Mouse (Mus musculus): ENCODE results near the gene Mvb12b. TPM values are rescaled to one million over a fixed set of nuclear protein-coding genes. Genes with fewer than 3 reads are reported as not detected.

Mvb12b gene
- polyA plus RNA-seq, 1 experiment: 15.9 TPM

GRCm38 (mm10) chr2:33872841-33873271 is 14.9 kb downstream of the Mvb12b start:
- H3K4me3 ChIP-seq (ENCODE audit: insufficient read depth, poor library complexity, severe bottlenecking): no peak overlapping the region
- peaks cover 25% of the 10 kb centered on the region for H3K36me3 ChIP-seq (ENCODE audit: control insufficient read depth, insufficient read depth)
- no peaks in the 10 kb centered on the region for H3K79me2 ChIP-seq (ENCODE audit: control insufficient read depth, insufficient read depth)
- TF ChIP-seq USF1 (IDR thresholded peaks at IDR 0.05; ENCODE audit: low read depth): no peak
- no peak for TF ChIP-seq CEBPB (IDR thresholded peaks at IDR 0.05; ENCODE audit: low read depth)
- TF ChIP-seq MYOD1 (IDR thresholded peaks at IDR 0.05; ENCODE audit: control insufficient read depth, insufficient read length, low read depth): no peak
- TF ChIP-seq FOSL1 (IDR thresholded peaks at IDR 0.05; ENCODE audit: insufficient read depth, low read length, poor library complexity, severe bottlenecking): no peak
- no peak for TF ChIP-seq MAX (IDR thresholded peaks at IDR 0.05)
- H3K27me3 ChIP-seq (ENCODE audit: control insufficient read depth, insufficient read depth, insufficient read length): no peaks in the 10 kb centered on the region
- H3K79me3 ChIP-seq (ENCODE audit: low read depth): peaks cover 4% of the 10 kb centered on the region
- H3ac ChIP-seq (ENCODE audit: control insufficient read depth, insufficient read length, low read depth): no peak overlapping the region

- no peak overlapping the region for H3ac ChIP-seq (ENCODE audit: control insufficient read depth, insufficient read length, low read depth)
- no peaks in the 10 kb centered on the region for H3K27me3 ChIP-seq (ENCODE audit: control insufficient read depth, insufficient read depth, insufficient read length)
- H3K36me3 ChIP-seq (ENCODE audit: control insufficient read depth, insufficient read depth): peaks cover 25% of the 10 kb centered on the region
- TF ChIP-seq CTCF (IDR thresholded peaks at IDR 0.05; ENCODE audit: control insufficient read depth, insufficient read depth, insufficient read length): no peak
- TF ChIP-seq USF1 (IDR thresholded peaks at IDR 0.05; ENCODE audit: low read depth): no peak
- TF ChIP-seq CEBPB (IDR thresholded peaks at IDR 0.05; ENCODE audit: low read depth): no peak
- no peak for TF ChIP-seq MAX (IDR thresholded peaks at IDR 0.05)
- no peak for TF ChIP-seq MYOG (IDR thresholded peaks at IDR 0.05; ENCODE audit: control insufficient read depth, extremely low read depth, insufficient read length)
- TF ChIP-seq MYOD1 (IDR thresholded peaks at IDR 0.05; ENCODE audit: control insufficient read depth, insufficient read length, low read depth): no peak
- TF ChIP-seq FOSL1 (IDR thresholded peaks at IDR 0.05; ENCODE audit: insufficient read depth, low read length, poor library complexity, severe bottlenecking): no peak
- H3K79me2 ChIP-seq (ENCODE audit: control insufficient read depth, insufficient read depth): no peaks in the 10 kb centered on the region
- H3K79me3 ChIP-seq (ENCODE audit: low read depth): peaks cover 1% of the 10 kb centered on the region
- H3K4me3 ChIP-seq (ENCODE audit: insufficient read depth, poor library complexity, severe bottlenecking): no peak overlapping the region
Measured at GRCm38 (mm10) chr2:33871181-33871520, 16.6 kb downstream of the Mvb12b start.

GRCm38 (mm10) chr2:33870369-33871180 is 17.2 kb downstream of the Mvb12b start:
- H3K36me3 ChIP-seq (ENCODE audit: control insufficient read depth, insufficient read depth): peaks cover 25% of the 10 kb centered on the region
- no peaks in the 10 kb centered on the region for H3K79me2 ChIP-seq (ENCODE audit: control insufficient read depth, insufficient read depth)
- no peaks in the 10 kb centered on the region for H3K27me3 ChIP-seq (ENCODE audit: control insufficient read depth, insufficient read depth, insufficient read length)

GRCm38 (mm10) chr2:33869689-33870343 is 17.9 kb downstream of the Mvb12b start:
- TF ChIP-seq FOSL1 (IDR thresholded peaks at IDR 0.05; ENCODE audit: insufficient read depth, low read length, poor library complexity, severe bottlenecking) (no peak), MYOD1 (IDR thresholded peaks at IDR 0.05; ENCODE audit: control insufficient read depth, insufficient read length, low read depth) (no peak), MAX (IDR thresholded peaks at IDR 0.05) (no peak), MYOG (IDR thresholded peaks at IDR 0.05; ENCODE audit: control insufficient read depth, extremely low read depth, insufficient read length) (no peak), CEBPB (IDR thresholded peaks at IDR 0.05; ENCODE audit: low read depth) (no peak), CTCF (IDR thresholded peaks at IDR 0.05; ENCODE audit: control insufficient read depth, insufficient read depth, insufficient read length) (no peak), USF1 (IDR thresholded peaks at IDR 0.05; ENCODE audit: low read depth) (no peak)
- Histone ChIP-seq H3K4me3 (ENCODE audit: insufficient read depth, poor library complexity, severe bottlenecking) (no peak overlapping the region), H3ac (ENCODE audit: control insufficient read depth, insufficient read length, low read depth) (no peak overlapping the region), H3K79me2 (ENCODE audit: control insufficient read depth, insufficient read depth) (no peaks in the 10 kb centered on the region), H3K79me3 (ENCODE audit: low read depth) (peaks cover 1% of the 10 kb centered on the region), H3K36me3 (ENCODE audit: control insufficient read depth, insufficient read depth) (peaks cover 25% of the 10 kb centered on the region), H3K27me3 (ENCODE audit: control insufficient read depth, insufficient read depth, insufficient read length) (no peaks in the 10 kb centered on the region)

More at GRCm38 (mm10) chr2:33870369-33871180, 17.2 kb downstream of the Mvb12b start:
- Histone ChIP-seq H3K4me3 (ENCODE audit: insufficient read depth, poor library complexity, severe bottlenecking) (no peak overlapping the region), H3K79me3 (ENCODE audit: low read depth) (peaks cover 1% of the 10 kb centered on the region), H3ac (ENCODE audit: control insufficient read depth, insufficient read length, low read depth) (no peak overlapping the region)
- TF ChIP-seq FOSL1 (IDR thresholded peaks at IDR 0.05; ENCODE audit: insufficient read depth, low read length, poor library complexity, severe bottlenecking) (no peak), MYOD1 (IDR thresholded peaks at IDR 0.05; ENCODE audit: control insufficient read depth, insufficient read length, low read depth) (no peak)

GRCm38 (mm10) chr2:33868996-33869688 is 18.6 kb downstream of the Mvb12b start:
- TF ChIP-seq MYOD1 (IDR thresholded peaks at IDR 0.05; ENCODE audit: control insufficient read depth, insufficient read length, low read depth): no peak
- TF ChIP-seq CEBPB (IDR thresholded peaks at IDR 0.05; ENCODE audit: low read depth): peak; percentile 25
- H3K27me3 ChIP-seq (ENCODE audit: control insufficient read depth, insufficient read depth, insufficient read length): no peaks in the 10 kb centered on the region
- no peaks in the 10 kb centered on the region for H3K79me2 ChIP-seq (ENCODE audit: control insufficient read depth, insufficient read depth)

More at GRCm38 (mm10) chr2:33868996-33869688, 18.6 kb downstream of the Mvb12b start:
- Histone ChIP-seq H3ac (ENCODE audit: control insufficient read depth, insufficient read length, low read depth) (no peak overlapping the region), H3K79me3 (ENCODE audit: low read depth) (no peaks in the 10 kb centered on the region), H3K36me3 (ENCODE audit: control insufficient read depth, insufficient read depth) (peaks cover 21% of the 10 kb centered on the region), H3K4me3 (ENCODE audit: insufficient read depth, poor library complexity, severe bottlenecking) (no peak overlapping the region)
